Comparison of ENCODE assay signal across 29 mouse cellular contexts in the genomic region with DNA sequence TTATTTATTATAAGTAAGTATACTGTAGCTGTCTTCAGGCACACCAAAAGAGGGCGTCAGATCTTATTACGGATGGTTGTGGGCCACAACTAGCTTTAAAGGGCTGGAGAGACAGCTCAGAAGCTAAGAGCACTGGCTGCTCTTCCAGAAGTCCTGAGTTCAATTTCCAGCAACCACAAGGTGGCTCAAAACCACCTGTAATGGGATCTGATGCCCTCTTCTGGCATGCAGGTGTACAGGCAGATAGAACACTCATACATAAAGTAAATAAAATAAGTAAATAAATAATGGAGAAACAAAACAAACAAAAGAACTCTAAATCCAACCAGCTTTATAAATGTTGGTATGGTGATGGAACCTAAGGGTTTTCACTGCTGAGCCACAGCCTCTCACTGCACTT. TPM values are rescaled to one million over a fixed set of nuclear protein-coding genes. Genes with fewer than 3 reads are reported as not detected.
DNase-seq lines count a peak whose midpoint lies in the region; ATAC-seq and TF ChIP-seq lines count a peak whose summit lies in the region.
"Had no signal": no experiment of that assay in that cellular context is flagged by ENCODE, and none has a peak within 500 bp of the region (broad histone marks: within the 10 kb centered on the region; RNA-seq: fewer than 3 reads in every experiment).

No protein-coding gene starts in this region.

- no peak for DNase-seq in hindbrain, postnatal 0 days (ENCODE audit: low spot score)
- DNase-seq in hindbrain, embryonic 14.5 days (ENCODE audit: low spot score) = no peak
- DNase-seq in liver, embryonic 13.5 days = no peak
- DNase-seq in liver = no peak
- DNase-seq in MEL (ENCODE audit: low read depth, low spot score) = no peak
- DNase-seq in stomach, postnatal 0 days (ENCODE audit: low spot score) = no peak
- no peak for DNase-seq in embryo, embryonic 10.5 days (ENCODE audit: low spot score)
- DNase-seq: adrenal gland, postnatal 14 days; cerebellum, adult 9-11 months; gastrocnemius, postnatal 25 days; heart, postnatal 14 days; lung, adult 2 months; right cerebral cortex, adult 18-20 months; spleen, adult 18-20 months; thymus, adult 2 months had no signal

- ATAC-seq in hindbrain, postnatal 0 days = no peak
- no peak for ATAC-seq in hindbrain, embryonic 14.5 days (ENCODE audit: low FRiP score)
- ATAC-seq in liver, embryonic 13.5 days (ENCODE audit: low read depth) = no peak
- no peak for ATAC-seq in stomach, postnatal 0 days (ENCODE audit: low FRiP score, low TSS enrichment)
- ATAC-seq: activated CD4-positive, CD25-positive, alpha-beta regulatory T cell, adult 4 months; forebrain, embryonic 13.5 days; Patski had no signal

- no peak for TF ChIP-seq EP300 in MEL (IDR thresholded peaks at IDR 0.05; ENCODE audit: low read depth in 1 of 2, low read length in 2 of 2)
- no peak for TF ChIP-seq EP300 in stomach, postnatal 0 days (optimal IDR thresholded peaks at IDR 0.05)

- H3K4me1 ChIP-seq in hindbrain, postnatal 0 days (ENCODE audit: insufficient read depth, low read length) = no peaks in the 10 kb centered on the region; the same call in 1 of the 2 replicates
- no peaks in the 10 kb centered on the region for H3K4me1 ChIP-seq in hindbrain, embryonic 14.5 days (replicated peaks; ENCODE audit: control insufficient read depth, insufficient read depth, low read length)
- H3K4me1 ChIP-seq in liver, embryonic 13.5 days (replicated peaks) = peaks cover 23% of the 10 kb centered on the region
- no peaks in the 10 kb centered on the region; a peak in 1 of 4 replicates for H3K4me1 ChIP-seq in MEL (ENCODE audit: control insufficient read depth in 1 of 2, insufficient read depth in 2 of 2, low read length in 2 of 2)
- H3K4me1 ChIP-seq in stomach, postnatal 0 days (replicated peaks; ENCODE audit: control insufficient read depth, insufficient read depth) = no peaks in the 10 kb centered on the region

- WGBS in hindbrain, postnatal 0 days = 82% methylated on average over 2 of the region's 2 CpGs
- WGBS in hindbrain, embryonic 14.5 days = 89% methylated on average over 2 of the region's 2 CpGs
- 64% methylated on average over 2 of the region's 2 CpGs for WGBS in liver, embryonic 13.5 days (ENCODE audit: insufficient replicate concordance)
- 93% methylated on average over 2 of the region's 2 CpGs for WGBS in stomach, postnatal 0 days

- no peaks in the 10 kb centered on the region for H3K27me3 ChIP-seq in hindbrain, postnatal 0 days (ENCODE audit: insufficient read depth, low read length)
- no peaks in the 10 kb centered on the region for H3K27me3 ChIP-seq in hindbrain, embryonic 14.5 days (ENCODE audit: control insufficient read depth, insufficient read depth, low read length)
- no peaks in the 10 kb centered on the region for H3K27me3 ChIP-seq in liver, embryonic 13.5 days
- H3K27me3 ChIP-seq in MEL (ENCODE audit: control insufficient read depth in 1 of 2, insufficient read depth in 2 of 2, low read length in 2 of 2) = no peaks in the 10 kb centered on the region
- H3K27me3 ChIP-seq in stomach, postnatal 0 days (ENCODE audit: control insufficient read depth, insufficient read depth, low read length) = no peaks in the 10 kb centered on the region
- H3K27me3 ChIP-seq: embryonic facial prominence, embryonic 12.5 days; forebrain, embryonic 13.5 days; hindbrain, embryonic 12.5 days; kidney, embryonic 15.5 days; neural tube, embryonic 12.5 days; Patski; stomach, embryonic 15.5 days had no signal

- TF ChIP-seq RAD21 in MEL (IDR thresholded peaks at IDR 0.05; ENCODE audit: low read depth, low read length) = peak; percentile 16; the same call in 1 of the 2 replicates

- H3K4me2 ChIP-seq in hindbrain, postnatal 0 days (ENCODE audit: low read depth, low read length) = no peak overlapping the region
- no peak overlapping the region for H3K4me2 ChIP-seq in hindbrain, embryonic 14.5 days (replicated peaks)
- no peak overlapping the region for H3K4me2 ChIP-seq in liver, embryonic 13.5 days
- no peak overlapping the region for H3K4me2 ChIP-seq in stomach, postnatal 0 days (replicated peaks; ENCODE audit: low read depth)
- H3K4me2 ChIP-seq: embryonic facial prominence, embryonic 12.5 days; forebrain, embryonic 13.5 days; hindbrain, embryonic 12.5 days; kidney, embryonic 15.5 days; neural tube, embryonic 12.5 days; stomach, embryonic 15.5 days had no signal

- H3K9ac ChIP-seq in hindbrain, postnatal 0 days (replicated peaks; ENCODE audit: low read length) = no peak overlapping the region
- no peak overlapping the region for H3K9ac ChIP-seq in hindbrain, embryonic 14.5 days
- 0 out of 2 replicates have a peak overlapping the region, but pooled peaks have one; percentile 22 for H3K9ac ChIP-seq in liver, embryonic 13.5 days
- no peak overlapping the region for H3K9ac ChIP-seq in MEL (ENCODE audit: control insufficient read depth, low read depth, low read length, poor library complexity, severe bottlenecking)
- H3K9ac ChIP-seq in stomach, postnatal 0 days (ENCODE audit: low read length) = no peak overlapping the region
- H3K9ac ChIP-seq: embryonic facial prominence, embryonic 12.5 days; forebrain, embryonic 13.5 days; hindbrain, embryonic 12.5 days; kidney, embryonic 15.5 days; neural tube, embryonic 12.5 days; stomach, embryonic 15.5 days had no signal

- no peaks in the 10 kb centered on the region for H3K79me2 ChIP-seq in MEL (ENCODE audit: control insufficient read depth, insufficient read depth, low read length, poor library complexity)

- H3K9me3 ChIP-seq in hindbrain, postnatal 0 days (ENCODE audit: low read length) = no peaks in the 10 kb centered on the region
- H3K9me3 ChIP-seq in hindbrain, embryonic 14.5 days (ENCODE audit: control insufficient read depth, low read length) = no peaks in the 10 kb centered on the region
- H3K9me3 ChIP-seq in liver, embryonic 13.5 days (replicated peaks) = no peaks in the 10 kb centered on the region
- H3K9me3 ChIP-seq in MEL (replicated peaks; ENCODE audit: insufficient read depth, low read length) = no peaks in the 10 kb centered on the region
- no peaks in the 10 kb centered on the region for H3K9me3 ChIP-seq in stomach, postnatal 0 days (ENCODE audit: control insufficient read depth, low read length)
- H3K9me3 ChIP-seq: embryonic facial prominence, embryonic 12.5 days; forebrain, embryonic 13.5 days; heart, embryonic 10.5 days; hindbrain, embryonic 12.5 days; kidney, embryonic 15.5 days; limb, embryonic 10.5 days; midbrain, embryonic 10.5 days; neural tube, embryonic 12.5 days; stomach, embryonic 15.5 days had no signal

- peak; percentile 35 for TF ChIP-seq CTCF in hindbrain, postnatal 0 days (IDR thresholded peaks at IDR 0.05; ENCODE audit: low read depth)
- TF ChIP-seq CTCF in MEL (IDR thresholded peaks at IDR 0.05 in 2 of 3, conservative IDR thresholded peaks at IDR 0.05 in 1 of 3; ENCODE audit: control insufficient read depth in 1 of 3, insufficient read depth in 1 of 3, low read depth in 2 of 3, low read length in 3 of 3, poor library complexity in 1 of 3, severe bottlenecking in 1 of 3) = peak in 2 of 3 experiments; percentile 6 to 54; a peak in 2 of 6 replicates
- TF ChIP-seq CTCF in stomach, postnatal 0 days (IDR thresholded peaks at IDR 0.05; ENCODE audit: low read depth) = peak; percentile 60

- H3K27ac ChIP-seq in hindbrain, postnatal 0 days = no peak overlapping the region
- H3K27ac ChIP-seq in hindbrain, embryonic 14.5 days = no peak overlapping the region
- peak overlapping the region; percentile 64 for H3K27ac ChIP-seq in liver, embryonic 13.5 days
- no peak overlapping the region for H3K27ac ChIP-seq in MEL (ENCODE audit: control insufficient read depth, low read depth, low read length)
- no peak overlapping the region for H3K27ac ChIP-seq in stomach, postnatal 0 days (replicated peaks)
- H3K27ac ChIP-seq: embryonic facial prominence, embryonic 12.5 days; forebrain, embryonic 13.5 days; heart, embryonic 10.5 days; hindbrain, embryonic 12.5 days; kidney, embryonic 15.5 days; limb, embryonic 10.5 days; macrophage; midbrain, embryonic 10.5 days; neural tube, embryonic 12.5 days; stomach, embryonic 15.5 days had no signal

- no peak overlapping the region for H3K4me3 ChIP-seq in hindbrain, postnatal 0 days (ENCODE audit: low read length)
- no peak overlapping the region for H3K4me3 ChIP-seq in hindbrain, embryonic 14.5 days (replicated peaks; ENCODE audit: low read length)
- no peak overlapping the region for H3K4me3 ChIP-seq in liver, embryonic 13.5 days (replicated peaks)
- no peak overlapping the region for H3K4me3 ChIP-seq in MEL (ENCODE audit: control insufficient read depth in 1 of 2, insufficient read depth in 1 of 2, low read depth in 2 of 2, low read length in 2 of 2)
- H3K4me3 ChIP-seq in stomach, postnatal 0 days (ENCODE audit: low read depth, low read length) = no peak overlapping the region
- H3K4me3 ChIP-seq: embryonic facial prominence, embryonic 12.5 days; erythroblast, embryonic 14.5 days; forebrain, embryonic 13.5 days; heart, embryonic 10.5 days; hindbrain, embryonic 12.5 days; kidney, embryonic 15.5 days; limb, embryonic 10.5 days; midbrain, embryonic 10.5 days; neural tube, embryonic 12.5 days; stomach, embryonic 15.5 days had no signal

- no peak for TF ChIP-seq POLR2A in MEL (IDR thresholded peaks at IDR 0.05; ENCODE audit: control insufficient read depth in 1 of 2, insufficient read depth in 1 of 2, low read depth in 1 of 2, low read length in 2 of 2, poor library complexity in 1 of 2)

- H3K36me3 ChIP-seq in hindbrain, postnatal 0 days (ENCODE audit: insufficient read depth, low read length) = no peaks in the 10 kb centered on the region; the same call in 1 of the 2 replicates
- H3K36me3 ChIP-seq in hindbrain, embryonic 14.5 days (replicated peaks; ENCODE audit: control insufficient read depth, insufficient read depth) = peaks cover 25% of the 10 kb centered on the region
- peaks cover 8% of the 10 kb centered on the region; the same call in 1 of the 2 replicates for H3K36me3 ChIP-seq in liver, embryonic 13.5 days
- no peaks in the 10 kb centered on the region; a peak in 1 of 4 replicates for H3K36me3 ChIP-seq in MEL (ENCODE audit: control insufficient read depth in 1 of 2, insufficient read depth in 2 of 2, low read length in 2 of 2)
- 0 out of 2 replicates have a peak, but pooled peaks cover 8% of the 10 kb centered on the region for H3K36me3 ChIP-seq in stomach, postnatal 0 days (ENCODE audit: control insufficient read depth, insufficient read depth, low read length)

RNA-seq across cellular contexts. Expression of a gene that starts 47.2 kb away (rescaled TPM):
- total RNA-seq in hindbrain, postnatal 0 days (2014; rRNA removed) = 7.1 and 14.8 TPM in 2 replicates
- polyA plus RNA-seq in hindbrain, postnatal 0 days (2015; fragmentation: Nextera tagmentation; extraction: Ambion mirVana) = 6.7 and 7.1 TPM in 2 replicates
- 2.3 and 4.2 TPM in 2 replicates for polyA plus RNA-seq in hindbrain, embryonic 14.5 days (2014; fragmentation: Nextera tagmentation; extraction: Ambion mirVana)
- 0.05 and 0.07 TPM in 2 replicates for polyA plus RNA-seq in liver, embryonic 13.5 days (2015; fragmentation: Nextera tagmentation; extraction: Ambion mirVana)
- not detected in 2 replicates for total RNA-seq in MEL (2012; rRNA removed)
- polyA plus RNA-seq in MEL (2012; ENCODE audit: insufficient read depth in 1 of 2, insufficient read length in 2 of 2, low read depth in 1 of 2, low replicate concordance in 2 of 2, missing spikeins in 1 of 2) = not detected
- 23.0 and 24.4 TPM in 2 replicates for polyA plus RNA-seq in stomach, postnatal 0 days (2015; fragmentation: Nextera tagmentation; extraction: Ambion mirVana)
- total RNA-seq: monocyte, adult 5-6 weeks had no signal
- polyA plus RNA-seq: activated CD4-positive, CD25-positive, alpha-beta regulatory T cell, adult 4 months; erythroblast, embryonic 14.5 days; heart, embryonic 10.5 days; limb, embryonic 10.5 days had no signal

RNA-seq across cellular contexts. Expression of a gene that starts 51.2 kb away (rescaled TPM):
- total RNA-seq in hindbrain, postnatal 0 days (2014; rRNA removed) = 49.6 and 59.3 TPM in 2 replicates
- polyA plus RNA-seq in hindbrain, postnatal 0 days (2015; fragmentation: Nextera tagmentation; extraction: Ambion mirVana) = 31.0 and 33.4 TPM in 2 replicates
- polyA plus RNA-seq in hindbrain, embryonic 14.5 days (2014; fragmentation: Nextera tagmentation; extraction: Ambion mirVana) = 38.4 and 43.2 TPM in 2 replicates
- 15.2 and 16.2 TPM in 2 replicates for polyA plus RNA-seq in liver, embryonic 13.5 days (2015; fragmentation: Nextera tagmentation; extraction: Ambion mirVana)
- total RNA-seq in MEL (2012; rRNA removed) = 8.2 and 8.6 TPM in 2 replicates
- 10 to 100 TPM in 1 of 2 experiments, not detected in 1; 12.4 TPM for polyA plus RNA-seq in MEL (2012; ENCODE audit: insufficient read depth in 1 of 2, insufficient read length in 2 of 2, low read depth in 1 of 2, low replicate concordance in 2 of 2, missing spikeins in 1 of 2)
- polyA plus RNA-seq in stomach, postnatal 0 days (2015; fragmentation: Nextera tagmentation; extraction: Ambion mirVana) = 57.0 and 60.3 TPM in 2 replicates
